Mouse (Mus musculus): ENCODE data around the gene Cd209a. TPM values are rescaled to one million over a fixed set of nuclear protein-coding genes. Genes with fewer than 3 reads are reported as not detected.

Cd209a gene
- 0.03 TPM in 1 of 2 replicates, not detected in the other for polyA plus RNA-seq (2012; rRNA removed)

DNA sequence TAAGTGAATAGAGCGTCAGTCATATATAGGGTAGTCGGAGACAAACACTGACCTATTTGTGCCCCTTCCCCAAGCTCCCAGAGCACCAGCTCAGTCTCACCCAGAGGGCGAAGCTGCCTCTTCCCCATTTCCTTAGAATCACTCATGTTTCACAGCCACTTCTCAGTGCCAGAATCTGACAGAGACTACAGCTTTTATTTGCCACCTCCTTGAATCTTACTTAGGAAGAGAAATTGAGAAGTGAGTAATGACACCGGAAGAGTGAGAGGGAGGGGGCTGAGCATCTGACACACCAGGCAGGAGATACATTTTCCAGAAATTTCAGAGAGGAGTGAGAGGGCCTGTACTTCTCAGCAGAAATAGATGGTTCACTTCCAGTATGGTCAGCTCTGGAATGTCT lies at the start of gene Cd209a:
Gene Cd209a, minus strand, starts transcription at position 224 of the 400 bp plus-strand sequence.

DNA sequence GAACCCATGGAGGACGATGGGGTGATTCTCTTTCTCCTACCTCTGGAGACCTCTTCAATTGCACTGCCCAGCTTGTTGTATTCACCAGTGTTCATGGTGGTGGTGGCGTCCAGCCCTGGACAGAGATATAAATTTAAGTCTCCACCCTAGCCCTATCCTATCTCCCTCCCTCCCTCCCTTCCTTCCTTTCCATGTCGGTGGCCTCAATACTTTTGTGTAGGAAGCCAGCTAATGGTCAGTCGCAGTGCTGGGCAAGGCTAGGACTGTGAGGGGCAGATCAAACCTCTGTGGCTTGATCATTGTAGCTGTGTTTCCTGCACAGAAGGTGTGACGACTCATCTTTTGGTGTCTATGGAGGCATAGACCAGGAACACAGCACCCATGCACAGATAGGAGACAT lies 28.2 kb downstream of the Cd209a start, which contains the start of gene Clec4g:
Gene Clec4g, minus strand, starts transcription at position 101 of the 400 bp plus-strand sequence.

DNA sequence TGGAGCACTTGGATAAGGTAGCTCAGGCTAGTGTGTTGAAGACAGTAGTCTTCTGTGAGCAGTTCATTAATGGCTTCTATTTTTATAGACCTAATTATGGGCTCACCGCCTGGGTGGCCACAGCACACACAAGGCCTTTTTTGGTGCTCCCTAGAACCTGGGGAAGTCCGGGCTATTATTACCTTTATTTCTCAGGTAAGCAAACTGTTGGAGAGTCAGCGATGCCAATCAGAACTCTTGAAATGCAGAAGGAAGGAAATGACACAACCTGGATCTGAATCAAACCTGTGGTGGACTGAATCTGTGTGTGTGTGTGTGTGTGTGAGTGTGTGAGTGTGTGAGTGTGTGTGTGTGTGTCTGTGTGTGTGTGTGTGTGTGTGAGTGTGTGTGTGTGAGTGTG lies 54.7 kb downstream of the Cd209a start, which contains the start of gene Fcer2a:
Gene Fcer2a, minus strand, starts transcription at position 55 of the 400 bp plus-strand sequence.

Other genes starting within 250 kb of the Cd209a start
- 236 and 248 TPM in 2 replicates for gene Mcoln1, start 248.5 kb downstream of the Cd209a start, polyA plus RNA-seq (2012; rRNA removed)
- gene Pnpla6, start 233.6 kb downstream of the Cd209a start, polyA plus RNA-seq (2012; rRNA removed), result 59.1 and 61.3 TPM in 2 replicates
- gene C330021F23Rik, start 181.0 kb downstream of the Cd209a start, polyA plus RNA-seq (2012; rRNA removed), result 0.26 and 0.55 TPM in 2 replicates
- 72.3 and 75.4 TPM in 2 replicates for gene Camsap3, start 161.7 kb downstream of the Cd209a start, polyA plus RNA-seq (2012; rRNA removed)
- gene Xab2, start 127.7 kb downstream of the Cd209a start, polyA plus RNA-seq (2012; rRNA removed), result 63.3 and 64.9 TPM in 2 replicates
- 49.0 and 56.9 TPM in 2 replicates for gene Pet100, start 127.4 kb downstream of the Cd209a start, polyA plus RNA-seq (2012; rRNA removed)
- gene Pcp2, start 123.4 kb downstream of the Cd209a start, polyA plus RNA-seq (2012; rRNA removed), result 1.1 and 17.6 TPM in 2 replicates
- 209 and 221 TPM in 2 replicates for gene Stxbp2, start 118.0 kb downstream of the Cd209a start, polyA plus RNA-seq (2012; rRNA removed)
- 0.95 and 1.3 TPM in 2 replicates for gene Retn, start 93.2 kb downstream of the Cd209a start, polyA plus RNA-seq (2012; rRNA removed)
- gene Mcemp1, start 83.2 kb downstream of the Cd209a start, polyA plus RNA-seq (2012; rRNA removed), result 0.27 and 0.28 TPM in 2 replicates
- 11.2 and 13.3 TPM in 2 replicates for gene Fcor, start 76.6 kb downstream of the Cd209a start, polyA plus RNA-seq (2012; rRNA removed)
- gene Trappc5, start 72.7 kb downstream of the Cd209a start, polyA plus RNA-seq (2012; rRNA removed), result 61.4 and 63.1 TPM in 2 replicates
- 0.03 TPM in 1 of 2 replicates, not detected in the other for gene Fcer2a, start 54.8 kb downstream of the Cd209a start, polyA plus RNA-seq (2012; rRNA removed)
- gene Clec4g, start 28.3 kb downstream of the Cd209a start, polyA plus RNA-seq (2012; rRNA removed), result not detected in 2 replicates
- not detected in 2 replicates for gene Cd209e, start 105.3 kb upstream of the Cd209a start, polyA plus RNA-seq (2012; rRNA removed)
- not detected in 2 replicates for gene Cd209d, start 129.6 kb upstream of the Cd209a start, polyA plus RNA-seq (2012; rRNA removed)
- not detected in 2 replicates for gene Cd209b, start 177.9 kb upstream of the Cd209a start, polyA plus RNA-seq (2012; rRNA removed)
- gene Cd209c, start 205.8 kb upstream of the Cd209a start, polyA plus RNA-seq (2012; rRNA removed), result 0.15 and 0.17 TPM in 2 replicates